Mouse (Mus musculus) forebrain, embryonic 11.5 days (tissue): ENCODE data around the gene Cmtm2b. TPM values are rescaled to one million over a fixed set of nuclear protein-coding genes. Genes with fewer than 3 reads are reported as not detected.

ENCODE experiments used
- ATAC-seq: fragments of 200-750 bp; cut with Nextera tagmentation; replicated peaks from 2 replicates; pipeline ENCODE4 v1.8.0; 2017; ENCODE audit warnings: moderate TSS enrichment; ENCODE audit not compliant: low FRiP score
- DNase-seq: peaks from one replicate; pipeline ENCODE4 v3.0.0-alpha.2; 2017; ENCODE audit warnings: low spot score
- H3K27ac ChIP-seq: fragments of 300-500 bp; sonication (generic); 2 replicates; pipeline ENCODE4 v1.5.1; 2014; ENCODE audit warnings: low read depth, low read length
- H3K27me3 ChIP-seq: fragments of 300-500 bp; sonication (generic); 2 replicates; pipeline ENCODE4 v1.6.1; 2014; ENCODE audit warnings: mild to moderate bottlenecking, low read length, mixed read lengths; ENCODE audit not compliant: control insufficient read depth, insufficient read depth
- H3K36me3 ChIP-seq: fragments of 300-500 bp; sonication (generic); 2 replicates; pipeline ENCODE4 v1.6.1; 2014; ENCODE audit warnings: mild to moderate bottlenecking, low read length, moderate library complexity, mixed read lengths; ENCODE audit not compliant: control insufficient read depth, insufficient read depth
- H3K4me1 ChIP-seq: fragments of 300-500 bp; sonication (generic); replicated peaks from 2 replicates; pipeline ENCODE4 v1.6.1; 2014; ENCODE audit warnings: low read length, mixed read lengths; ENCODE audit not compliant: control insufficient read depth, insufficient read depth
- H3K4me2 ChIP-seq: fragments of 300-500 bp; sonication (generic); 2 replicates; pipeline ENCODE4 v1.6.1; 2014; ENCODE audit warnings: low read depth, mild to moderate bottlenecking, low read length, moderate library complexity, mixed read lengths; ENCODE audit not compliant: severe bottlenecking
- H3K4me3 ChIP-seq: fragments of 300-500 bp; sonication (generic); 2 replicates; pipeline ENCODE4 v1.5.1; 2014; ENCODE audit warnings: low read depth, low read length
- H3K9ac ChIP-seq: fragments of 300-500 bp; sonication (generic); 2 replicates; pipeline ENCODE4 v1.6.1; 2014; ENCODE audit warnings: low read length
- H3K9me3 ChIP-seq: fragments of 300-500 bp; sonication (generic); 2 replicates; pipeline ENCODE4 v1.6.1; 2016; ENCODE audit warnings: low read length, mixed read lengths; ENCODE audit not compliant: control insufficient read depth
- WGBS: fragments of 180-500 bp; shearing (Covaris S2); extraction: QIAGEN DNeasy Blood & Tissue Kit; methylation state at CpG from one replicate; pipeline ENCODE4 v1.1.7; 2014; 5-methylcytosine and 5-hydroxymethylcytosine counted together
- polyA plus RNA-seq: library from polyadenylated mRNA; unstranded; fragments of >200 nt; fragmentation: Nextera tagmentation; extraction: Ambion mirVana; gene quantifications from 2 replicates; pipeline ENCODE4 v1.2.1, GENCODE M21; 2014

The Cmtm2b gene
- polyA plus RNA-seq, 1 experiment from 2014 or later: not detected

GRCm38 (mm10) chr8:104348971-104349370 lies 26.9 kb downstream of the Cmtm2b start:
- Histone ChIP-seq H3K4me3 (no peak overlapping the region), H3K36me3 (no peaks in the 10 kb centered on the region; the same call in 1 of the 2 replicates), H3K4me2 (no peak overlapping the region), H3K27ac (no peak overlapping the region), H3K4me1 (no peaks in the 10 kb centered on the region), H3K9ac (no peak overlapping the region), H3K27me3 (no peaks in the 10 kb centered on the region), H3K9me3 (no peaks in the 10 kb centered on the region)
- 86% methylated on average over 5 of the region's 5 CpGs for WGBS
- ATAC-seq (no peak), DNase-seq (no peak)

GRCm38 (mm10) chr8:104350047-104350446 lies 28.0 kb downstream of the Cmtm2b start:
- Histone ChIP-seq H3K4me3 (no peak overlapping the region), H3K9me3 (no peaks in the 10 kb centered on the region), H3K27ac (no peak overlapping the region), H3K9ac (no peak overlapping the region), H3K36me3 (no peaks in the 10 kb centered on the region; the same call in 1 of the 2 replicates), H3K4me2 (no peak overlapping the region), H3K4me1 (no peaks in the 10 kb centered on the region), H3K27me3 (no peaks in the 10 kb centered on the region)
- 83% methylated on average over 13 of the region's 13 CpGs for WGBS
- no peak for DNase-seq
- no peak for ATAC-seq

- ATAC-seq (peak; percentile 55), DNase-seq (no peak)
- Histone ChIP-seq H3K4me1 (no peaks in the 10 kb centered on the region), H3K27ac (no peak overlapping the region), H3K9me3 (no peaks in the 10 kb centered on the region), H3K36me3 (no peaks in the 10 kb centered on the region; the same call in 1 of the 2 replicates), H3K27me3 (no peaks in the 10 kb centered on the region), H3K4me3 (no peak overlapping the region), H3K4me2 (no peak overlapping the region), H3K9ac (no peak overlapping the region)
- WGBS: 59% methylated on average over 5 of the region's 5 CpGs
Measured at GRCm38 (mm10) chr8:104353186-104353585, 31.2 kb downstream of the Cmtm2b start.

- DNase-seq (no peak), ATAC-seq (no peak)
- Histone ChIP-seq H3K27ac (no peak overlapping the region), H3K4me1 (no peaks in the 10 kb centered on the region), H3K4me2 (no peak overlapping the region), H3K9ac (no peak overlapping the region), H3K36me3 (no peaks in the 10 kb centered on the region), H3K27me3 (no peaks in the 10 kb centered on the region), H3K4me3 (no peak overlapping the region), H3K9me3 (no peaks in the 10 kb centered on the region)
- whole genome bisulfite sequencing: 95% methylated on average over 10 of the region's 10 CpGs
Measured at GRCm38 (mm10) chr8:104354504-104354903, 32.5 kb downstream of the Cmtm2b start.

GRCm38 (mm10) chr8:104358637-104359036 lies 36.6 kb downstream of the Cmtm2b start:
- Histone ChIP-seq H3K4me1 (no peaks in the 10 kb centered on the region), H3K9me3 (no peaks in the 10 kb centered on the region), H3K27me3 (no peaks in the 10 kb centered on the region), H3K36me3 (no peaks in the 10 kb centered on the region), H3K27ac (no peak overlapping the region), H3K4me3 (no peak overlapping the region), H3K4me2 (no peak overlapping the region), H3K9ac (no peak overlapping the region)
- DNase-seq (no peak), ATAC-seq (no peak)
- WGBS: 78% methylated on average over 3 of the region's 3 CpGs

- Histone ChIP-seq H3K36me3 (no peaks in the 10 kb centered on the region), H3K9me3 (no peaks in the 10 kb centered on the region), H3K9ac (no peak overlapping the region), H3K4me2 (no peak overlapping the region), H3K27ac (no peak overlapping the region), H3K27me3 (no peaks in the 10 kb centered on the region), H3K4me3 (no peak overlapping the region), H3K4me1 (no peaks in the 10 kb centered on the region)
- no peak for ATAC-seq
- WGBS: 66% methylated on average over 15 of the region's 15 CpGs
- DNase-seq: no peak
Measured at GRCm38 (mm10) chr8:104359778-104360456, 37.9 kb downstream of the Cmtm2b start.

- no peak for ATAC-seq
- WGBS: 92% methylated on average over 9 of the region's 9 CpGs
- no peak for DNase-seq
- Histone ChIP-seq H3K27ac (no peak overlapping the region), H3K4me1 (peaks cover 4% of the 10 kb centered on the region; the same call in 1 of the 2 replicates), H3K9me3 (no peaks in the 10 kb centered on the region), H3K36me3 (no peaks in the 10 kb centered on the region), H3K9ac (no peak overlapping the region), H3K27me3 (no peaks in the 10 kb centered on the region), H3K4me3 (no peak overlapping the region), H3K4me2 (no peak overlapping the region)
Measured at GRCm38 (mm10) chr8:104365695-104366094, 43.7 kb downstream of the Cmtm2b start.

GRCm38 (mm10) chr8:104367398-104367797 lies 45.4 kb downstream of the Cmtm2b start:
- Histone ChIP-seq H3K36me3 (no peaks in the 10 kb centered on the region), H3K27me3 (no peaks in the 10 kb centered on the region), H3K4me3 (no peak overlapping the region), H3K9ac (no peak overlapping the region), H3K4me1 (peaks cover 4% of the 10 kb centered on the region; the same call in 1 of the 2 replicates), H3K27ac (no peak overlapping the region), H3K4me2 (no peak overlapping the region), H3K9me3 (no peaks in the 10 kb centered on the region)
- DNase-seq (no peak), ATAC-seq (peak; percentile 68; the same call in 1 of the 2 replicates)
- WGBS: 30% methylated on average over 5 of the region's 5 CpGs

GRCm38 (mm10) chr8:104369591-104369990 lies 47.6 kb downstream of the Cmtm2b start:
- DNase-seq: no peak
- WGBS: 86% methylated on average over 12 of the region's 12 CpGs

More at GRCm38 (mm10) chr8:104369591-104369990, 47.6 kb downstream of the Cmtm2b start:
- Histone ChIP-seq H3K9ac (no peak overlapping the region), H3K9me3 (no peaks in the 10 kb centered on the region), H3K27ac (no peak overlapping the region), H3K4me3 (no peak overlapping the region), H3K4me1 (peaks cover 4% of the 10 kb centered on the region; the same call in 1 of the 2 replicates), H3K27me3 (no peaks in the 10 kb centered on the region), H3K4me2 (no peak overlapping the region), H3K36me3 (no peaks in the 10 kb centered on the region)
- ATAC-seq: no peak
